In the genomic region with DNA sequence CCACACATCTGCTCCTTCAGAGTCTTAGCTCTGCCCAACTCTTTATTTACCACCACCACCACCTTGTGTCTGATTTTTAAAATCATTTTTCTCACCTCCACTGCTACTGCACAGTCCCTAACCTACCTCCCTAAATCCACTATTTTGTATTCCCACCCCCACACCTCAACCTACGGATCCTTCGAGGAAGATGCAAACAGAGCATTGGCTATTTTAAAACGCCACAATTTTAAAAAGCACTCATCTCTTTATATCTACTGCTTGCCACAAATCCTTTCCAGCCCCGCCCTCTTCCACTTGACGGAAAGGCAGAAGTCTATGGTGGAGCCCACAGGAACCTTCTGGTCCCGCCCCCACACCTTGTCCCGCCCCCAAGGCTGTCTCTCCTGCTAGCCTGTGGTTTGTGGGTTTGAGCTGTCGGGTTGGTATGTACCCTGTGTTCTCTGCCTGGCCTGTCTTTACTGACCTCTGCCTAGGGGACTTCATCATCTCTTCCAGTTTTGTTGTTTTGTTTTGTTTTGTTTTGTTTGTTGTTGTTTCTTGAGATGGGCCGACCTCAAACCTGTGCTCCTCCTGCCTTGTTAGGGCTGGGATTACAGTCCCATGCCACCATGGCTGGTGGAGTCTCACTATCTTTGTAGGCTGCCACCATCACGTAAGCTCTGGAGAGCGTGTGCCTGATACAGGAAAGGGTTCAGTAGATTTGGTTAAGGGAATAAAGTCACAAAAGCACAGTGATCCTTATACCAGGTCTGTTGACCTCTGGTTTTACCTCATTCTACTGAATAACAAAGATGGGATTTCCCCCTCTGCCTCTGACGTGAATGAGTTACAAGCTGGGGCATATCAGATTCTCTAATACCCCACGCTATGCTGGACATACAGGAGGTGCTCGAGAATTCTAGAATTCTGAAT, we compare ENCODE assay signal across 10 mouse cellular contexts. TPM values are rescaled to one million over a fixed set of nuclear protein-coding genes. Genes with fewer than 3 reads are reported as not detected.
DNase-seq lines count a peak whose midpoint lies in the region; ATAC-seq and TF ChIP-seq lines count a peak whose summit lies in the region.
"Had no signal": no experiment of that assay in that cellular context is flagged by ENCODE, and none has a peak within 500 bp of the region (broad histone marks: within the 10 kb centered on the region; RNA-seq: fewer than 3 reads in every experiment).

No protein-coding gene starts in this region.

- H3K9ac ChIP-seq in hindbrain, embryonic 14.5 days = no peak overlapping the region
- no peak overlapping the region for H3K9ac ChIP-seq in forebrain, embryonic 11.5 days (ENCODE audit: low read length)
- no peak overlapping the region for H3K9ac ChIP-seq in hindbrain, embryonic 12.5 days
- H3K9ac ChIP-seq: limb, embryonic 15.5 days had no signal

- peak; percentile 99 for ATAC-seq in hematopoietic stem cell, adult 5-6 weeks (replicated peaks in 1 of 2; ENCODE audit: insufficient read depth in 1 of 2, low FRiP score in 2 of 2, low TSS enrichment in 1 of 2, low read depth in 1 of 2, poor library complexity in 2 of 2, severe bottlenecking in 2 of 2)
- no peak for ATAC-seq in hindbrain, embryonic 14.5 days (ENCODE audit: low FRiP score)
- no peak for ATAC-seq in forebrain, embryonic 11.5 days (replicated peaks; ENCODE audit: low FRiP score)
- ATAC-seq in hindbrain, embryonic 12.5 days (ENCODE audit: low FRiP score) = no peak

- H3K27me3 ChIP-seq in myocyte (ENCODE audit: control insufficient read depth, insufficient read depth, insufficient read length) = no peaks in the 10 kb centered on the region
- no peaks in the 10 kb centered on the region for H3K27me3 ChIP-seq in hindbrain, embryonic 14.5 days (ENCODE audit: control insufficient read depth, insufficient read depth, low read length)
- H3K27me3 ChIP-seq in forebrain, embryonic 11.5 days (ENCODE audit: control insufficient read depth, insufficient read depth, low read length) = no peaks in the 10 kb centered on the region
- no peaks in the 10 kb centered on the region for H3K27me3 ChIP-seq in hindbrain, embryonic 12.5 days
- H3K27me3 ChIP-seq: limb, embryonic 15.5 days had no signal

- TF ChIP-seq POLR2A in myocyte (IDR thresholded peaks at IDR 0.05; ENCODE audit: insufficient read length, low read depth) = no peak

- no peaks in the 10 kb centered on the region for H3K4me1 ChIP-seq in hindbrain, embryonic 14.5 days (replicated peaks; ENCODE audit: control insufficient read depth, insufficient read depth, low read length)
- H3K4me1 ChIP-seq in forebrain, embryonic 11.5 days (replicated peaks; ENCODE audit: control insufficient read depth, insufficient read depth, low read length) = no peaks in the 10 kb centered on the region
- peaks cover 4% of the 10 kb centered on the region; the same call in 1 of the 2 replicates for H3K4me1 ChIP-seq in hindbrain, embryonic 12.5 days

- 87% methylated on average over 14 of the region's 14 CpGs for WGBS in hindbrain, embryonic 14.5 days
- 88% methylated on average over 14 of the region's 14 CpGs for WGBS in forebrain, embryonic 11.5 days
- 82% methylated on average over 14 of the region's 14 CpGs for WGBS in hindbrain, embryonic 12.5 days

- peak; percentile 97 for DNase-seq in 3T3-L1 (ENCODE audit: low read depth, low spot score)
- DNase-seq in CD8-positive naive resting alpha-beta T cell, adult 2 months (ENCODE audit: low read depth in 2 of 2, low spot score in 2 of 2) = peak; percentile 50 to 68
- DNase-seq in hindbrain, embryonic 14.5 days (ENCODE audit: low spot score) = no peak
- DNase-seq in forebrain, embryonic 11.5 days (ENCODE audit: low spot score) = no peak
- DNase-seq in ovary, postnatal 36 days (ENCODE audit: low spot score) = no peak
- DNase-seq: kidney, postnatal 25 days had no signal

- no peaks in the 10 kb centered on the region for H3K79me2 ChIP-seq in myocyte (ENCODE audit: control insufficient read depth, insufficient read depth)

- no peak overlapping the region for H3ac ChIP-seq in myocyte (ENCODE audit: control insufficient read depth, insufficient read length)

- no peak overlapping the region for H3K27ac ChIP-seq in hindbrain, embryonic 14.5 days
- H3K27ac ChIP-seq in forebrain, embryonic 11.5 days (ENCODE audit: low read depth, low read length) = no peak overlapping the region
- H3K27ac ChIP-seq in hindbrain, embryonic 12.5 days = no peak overlapping the region
- H3K27ac ChIP-seq: limb, embryonic 15.5 days had no signal

- H3K36me3 ChIP-seq in myocyte (ENCODE audit: control insufficient read depth, insufficient read depth) = no peaks in the 10 kb centered on the region
- no peaks in the 10 kb centered on the region for H3K36me3 ChIP-seq in hindbrain, embryonic 14.5 days (replicated peaks; ENCODE audit: control insufficient read depth, insufficient read depth)
- H3K36me3 ChIP-seq in forebrain, embryonic 11.5 days (ENCODE audit: control insufficient read depth, insufficient read depth, low read length) = no peaks in the 10 kb centered on the region
- no peaks in the 10 kb centered on the region for H3K36me3 ChIP-seq in hindbrain, embryonic 12.5 days
- H3K36me3 ChIP-seq: limb, embryonic 15.5 days had no signal

- peak overlapping the region; percentile 82 for H3K4me2 ChIP-seq in myocyte (ENCODE audit: low read depth)
- no peak overlapping the region for H3K4me2 ChIP-seq in hindbrain, embryonic 14.5 days (replicated peaks)
- no peak overlapping the region for H3K4me2 ChIP-seq in forebrain, embryonic 11.5 days (ENCODE audit: low read depth, low read length, severe bottlenecking)
- H3K4me2 ChIP-seq in hindbrain, embryonic 12.5 days (replicated peaks) = no peak overlapping the region
- H3K4me2 ChIP-seq: limb, embryonic 15.5 days had no signal

- no peak overlapping the region for H3K4me3 ChIP-seq in myocyte
- no peak overlapping the region for H3K4me3 ChIP-seq in hindbrain, embryonic 14.5 days (replicated peaks; ENCODE audit: low read length)
- no peak overlapping the region for H3K4me3 ChIP-seq in forebrain, embryonic 11.5 days (ENCODE audit: low read depth, low read length)
- H3K4me3 ChIP-seq in hindbrain, embryonic 12.5 days = no peak overlapping the region
- H3K4me3 ChIP-seq: limb, embryonic 15.5 days had no signal

- H3K9me3 ChIP-seq in hindbrain, embryonic 14.5 days (ENCODE audit: control insufficient read depth, low read length) = no peaks in the 10 kb centered on the region
- no peaks in the 10 kb centered on the region for H3K9me3 ChIP-seq in forebrain, embryonic 11.5 days (ENCODE audit: control insufficient read depth, low read length)
- H3K9me3 ChIP-seq in hindbrain, embryonic 12.5 days (replicated peaks) = no peaks in the 10 kb centered on the region
- H3K9me3 ChIP-seq: limb, embryonic 15.5 days had no signal

TF ChIP-seq in myocyte, 11 proteins besides CTCF, POLR2A, EP300 and RAD21:
- TF ChIP-seq TCF12 (IDR thresholded peaks at IDR 0.05; ENCODE audit: insufficient read depth, poor library complexity, severe bottlenecking) (no peak), MYOD1 (IDR thresholded peaks at IDR 0.05; ENCODE audit: control insufficient read depth in 1 of 3, insufficient read length in 2 of 3, low read depth in 2 of 3) (peak in 1 of 3 experiments; percentile 51)

RNA-seq across cellular contexts. Expression of a gene that starts 35.0 kb away (rescaled TPM):
- not detected in 2 replicates for total RNA-seq in hematopoietic stem cell, adult 5-6 weeks (2017)
- polyA plus RNA-seq in myocyte (2012; fragmentation: generic; extraction: Trizol) = 2.2 TPM
- not detected in 2 replicates for polyA plus RNA-seq in hindbrain, embryonic 14.5 days (2014; fragmentation: Nextera tagmentation; extraction: Ambion mirVana)
- polyA plus RNA-seq in forebrain, embryonic 11.5 days (2014; fragmentation: Nextera tagmentation; extraction: Ambion mirVana) = not detected in 2 replicates
- not detected in 2 replicates for polyA plus RNA-seq in hindbrain, embryonic 12.5 days (2016; fragmentation: Nextera tagmentation; extraction: Ambion mirVana)
- polyA plus RNA-seq: limb, embryonic 15.5 days had no signal

RNA-seq across cellular contexts. Expression of a gene that starts 54.8 kb away (rescaled TPM):
- total RNA-seq in hematopoietic stem cell, adult 5-6 weeks (2017) = not detected in 2 replicates
- polyA plus RNA-seq in myocyte (2012; fragmentation: generic; extraction: Trizol) = not detected
- not detected in 2 replicates for polyA plus RNA-seq in hindbrain, embryonic 14.5 days (2014; fragmentation: Nextera tagmentation; extraction: Ambion mirVana)
- polyA plus RNA-seq in forebrain, embryonic 11.5 days (2014; fragmentation: Nextera tagmentation; extraction: Ambion mirVana) = 0.11 and 0.19 TPM in 2 replicates
- not detected in 2 replicates for polyA plus RNA-seq in hindbrain, embryonic 12.5 days (2016; fragmentation: Nextera tagmentation; extraction: Ambion mirVana)

Comparison
In these comparisons a context has a peak if more than half of its experiments do, and no peak if none do; other contexts are left out.
1. DNase-seq: peak in 3T3-L1 (single experiment) and CD8-positive naive resting alpha-beta T cell, adult 2 months (2 of 2); none in hindbrain, embryonic 14.5 days (single experiment), forebrain, embryonic 11.5 days (single experiment) and ovary, postnatal 36 days (single experiment).
2. ATAC-seq: peak in hematopoietic stem cell, adult 5-6 weeks (2 of 2); none in hindbrain, embryonic 14.5 days (single experiment), forebrain, embryonic 11.5 days (single experiment) and hindbrain, embryonic 12.5 days (single experiment).